Comparison of ENCODE assay signal across 16 mouse cellular contexts in genomic region chr16:73821387-73822338, GRCm38 (mm10).
DNase-seq lines count a peak whose midpoint lies in the region; ATAC-seq and TF ChIP-seq lines count a peak whose summit lies in the region.
"Had no signal": no experiment of that assay in that cellular context is flagged by ENCODE, and none has a peak within 500 bp of the region (broad histone marks: within the 10 kb centered on the region; RNA-seq: fewer than 3 reads in every experiment).

No protein-coding gene starts in this region.

- peak overlapping the region; percentile 93 for H3K27ac ChIP-seq in liver, embryonic 13.5 days
- H3K27ac ChIP-seq: heart, embryonic 15.5 days; hindbrain, postnatal 0 days had no signal

- DNase-seq in 416B (ENCODE audit: low read depth) (peak; percentile 97), G1E (ENCODE audit: low spot score) (peak; percentile 53)
- DNase-seq in liver, embryonic 13.5 days = peak; percentile 66
- DNase-seq in right cerebral cortex, postnatal 25 days = no peak
- DNase-seq in right cerebral cortex, postnatal 36 days (ENCODE audit: low spot score in 2 of 2) = no peak
- no peak for DNase-seq in Muller cell, postnatal 12 days (ENCODE audit: inconsistent ontology term)
- no peak for DNase-seq in adrenal gland, adult 18-20 months (ENCODE audit: low spot score in 2 of 2)
- DNase-seq: adrenal gland, adult 2 months; gastrocnemius, postnatal 10 days; right cerebral cortex, postnatal 4 days; thymus, postnatal 4 days had no signal

- no peaks in the 10 kb centered on the region for H3K27me3 ChIP-seq in G1E (ENCODE audit: insufficient read depth, low read length)
- H3K27me3 ChIP-seq in liver, embryonic 13.5 days = no peaks in the 10 kb centered on the region
- H3K27me3 ChIP-seq: CH12.LX; heart, embryonic 15.5 days had no signal

- peak overlapping the region; percentile 49; the same call in 1 of the 2 replicates for H3K9ac ChIP-seq in liver, embryonic 13.5 days
- H3K9ac ChIP-seq: heart, embryonic 15.5 days had no signal

- H3K9me3 ChIP-seq in G1E (replicated peaks) = no peaks in the 10 kb centered on the region
- H3K9me3 ChIP-seq in liver, embryonic 13.5 days (replicated peaks) = no peaks in the 10 kb centered on the region
- H3K9me3 ChIP-seq: heart, embryonic 15.5 days had no signal

- peak overlapping the region; percentile 39 for H3K4me2 ChIP-seq in liver, embryonic 13.5 days
- H3K4me2 ChIP-seq: heart, embryonic 15.5 days; midbrain, embryonic 11.5 days had no signal

- 12% methylated on average over 10 of the region's 10 CpGs for WGBS in liver, embryonic 13.5 days (ENCODE audit: insufficient replicate concordance)

- TF ChIP-seq CTCF in G1E (IDR thresholded peaks at IDR 0.05; ENCODE audit: low read depth, low read length) = no peak

- H3K4me3 ChIP-seq in G1E (ENCODE audit: low read depth, low read length) = peak overlapping the region; percentile 29; the same call in 1 of the 2 replicates
- 0 out of 2 replicates have a peak overlapping the region, but pooled peaks have one; percentile 16 for H3K4me3 ChIP-seq in liver, embryonic 13.5 days (replicated peaks)
- H3K4me3 ChIP-seq: heart, embryonic 15.5 days had no signal

- peaks cover 21% of the 10 kb centered on the region for H3K4me1 ChIP-seq in G1E (ENCODE audit: insufficient read depth, low read depth, low read length)
- H3K4me1 ChIP-seq in liver, embryonic 13.5 days (replicated peaks) = peaks cover 18% of the 10 kb centered on the region

- peak; percentile 98 for ATAC-seq in G1E (ENCODE audit: extremely low read depth, insufficient number of reproducible peaks, low FRiP score, poor library complexity, severe bottlenecking)
- ATAC-seq in erythroblast, adult 5-6 weeks (replicated peaks; ENCODE audit: low FRiP score, poor library complexity, severe bottlenecking) = peak; percentile 99
- ATAC-seq in liver, embryonic 13.5 days (ENCODE audit: low read depth) = peak; percentile 100
- ATAC-seq: hindbrain, postnatal 0 days had no signal

- H3K36me3 ChIP-seq in G1E (replicated peaks) = no peaks in the 10 kb centered on the region
- no peaks in the 10 kb centered on the region for H3K36me3 ChIP-seq in liver, embryonic 13.5 days
- H3K36me3 ChIP-seq: heart, embryonic 15.5 days had no signal

Comparison
In these comparisons a context has a peak if more than half of its experiments do, and no peak if none do; other contexts are left out.
1. DNase-seq: peak in 416B (single experiment), G1E (single experiment) and liver, embryonic 13.5 days (single experiment); none in right cerebral cortex, postnatal 25 days (single experiment), right cerebral cortex, postnatal 36 days (0 of 2), Muller cell, postnatal 12 days (single experiment) and adrenal gland, adult 18-20 months (0 of 2).
2. Peak in every context shown above with its lines, with median percentiles within 50 percentile points of each other: ATAC-seq.